Mouse (Mus musculus): Measurements from ENCODE around the gene Il17f.

DNA sequence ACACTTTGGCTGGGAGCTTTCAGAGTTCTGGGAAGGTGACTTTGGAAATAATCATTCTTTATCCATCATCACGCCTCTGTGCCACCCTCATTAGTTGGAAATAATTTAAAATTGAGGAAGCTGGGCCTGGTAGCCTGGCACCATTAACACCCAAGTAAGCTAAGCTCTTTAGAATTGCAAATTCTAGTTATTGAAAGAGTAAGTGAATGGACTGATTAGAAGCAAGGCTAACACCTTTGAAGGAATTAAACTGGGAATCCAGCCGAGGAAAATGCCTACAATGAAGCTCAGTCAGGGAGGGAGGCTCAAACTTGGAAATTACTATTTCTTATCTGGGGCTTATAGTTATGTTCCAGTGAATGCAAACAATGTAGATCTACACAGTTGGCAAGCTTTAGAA, 33.5 kb upstream of the Il17f start:
- no peak for TF ChIP-seq CTCF (IDR thresholded peaks at IDR 0.05; ENCODE audit: low read depth, low read length)
- TF ChIP-seq POLR2A (IDR thresholded peaks at IDR 0.05; ENCODE audit: insufficient read depth, low read length): no peak
- TF ChIP-seq EP300 (IDR thresholded peaks at IDR 0.05; ENCODE audit: insufficient read depth, low read depth, low read length): no peak
